Mouse (Mus musculus): ENCODE measurements around the gene Pyroxd2. TPM values are rescaled to one million over a fixed set of nuclear protein-coding genes. Genes with fewer than 3 reads are reported as not detected.
A peak's percentile ranks its signal among the peaks of the same experiment; 100 is the strongest.

Gene Pyroxd2
- polyA plus RNA-seq, 1 experiment from 2014 or later: 0.95 TPM

DNA sequence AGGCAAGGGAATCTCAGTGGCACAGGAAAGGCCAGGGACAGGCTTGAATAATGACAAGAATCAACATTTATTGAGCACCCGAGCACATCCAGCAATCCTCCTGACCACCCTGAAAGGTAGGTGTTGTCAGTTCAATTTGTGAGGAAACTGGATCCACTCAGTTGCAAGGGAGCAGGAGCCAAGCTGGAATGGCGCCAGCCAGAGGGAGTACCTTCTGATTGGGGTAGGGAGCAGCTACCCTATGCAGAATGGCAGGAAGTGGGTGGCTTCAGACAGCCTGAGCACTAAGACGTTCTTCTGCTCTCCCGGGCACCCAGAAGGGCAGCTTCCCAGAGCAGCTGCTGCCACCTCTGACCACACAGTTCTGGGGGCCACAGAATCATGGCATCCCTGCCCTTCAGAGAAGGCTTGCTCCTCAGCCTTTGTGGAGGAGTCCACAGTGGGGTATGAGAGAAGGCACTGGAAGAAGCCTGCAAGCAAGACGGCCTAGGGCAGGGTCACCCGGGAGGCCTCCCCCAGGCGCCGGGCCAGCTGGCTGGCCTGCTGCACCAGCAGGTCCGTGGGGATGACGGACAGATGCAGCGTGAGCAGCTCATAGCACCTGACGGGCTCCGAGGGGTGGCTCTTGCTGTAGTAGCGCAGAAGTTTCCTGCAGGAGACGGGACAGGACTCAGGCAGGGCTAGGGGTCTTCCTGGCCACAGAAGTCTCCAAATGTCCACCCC is 2.7 kb upstream of the Pyroxd2 start:
- H3K4me2 ChIP-seq (ENCODE audit: low read depth): no peak overlapping the region
- no peak overlapping the region for H3K9ac ChIP-seq (ENCODE audit: low read length)
- H3K4me3 ChIP-seq (ENCODE audit: low read depth, low read length): no peak overlapping the region
- DNase-seq (ENCODE audit: low spot score) (no peak), ATAC-seq (ENCODE audit: insufficient read depth, low FRiP score, low TSS enrichment) (no peak)
- no peaks in the 10 kb centered on the region for H3K27me3 ChIP-seq (ENCODE audit: control insufficient read depth, insufficient read depth, low read length)
- 78% methylated on average over 15 of the region's 15 CpGs for WGBS
- no peak overlapping the region for H3K27ac ChIP-seq (ENCODE audit: low read depth, low read length)
- H3K9me3 ChIP-seq (ENCODE audit: control insufficient read depth, low read length): no peaks in the 10 kb centered on the region
- H3K4me1 ChIP-seq (ENCODE audit: control insufficient read depth, insufficient read depth, low read length): peaks cover 13% of the 10 kb centered on the region
- H3K36me3 ChIP-seq (ENCODE audit: control insufficient read depth, insufficient read depth, low read length): no peaks in the 10 kb centered on the region

DNA sequence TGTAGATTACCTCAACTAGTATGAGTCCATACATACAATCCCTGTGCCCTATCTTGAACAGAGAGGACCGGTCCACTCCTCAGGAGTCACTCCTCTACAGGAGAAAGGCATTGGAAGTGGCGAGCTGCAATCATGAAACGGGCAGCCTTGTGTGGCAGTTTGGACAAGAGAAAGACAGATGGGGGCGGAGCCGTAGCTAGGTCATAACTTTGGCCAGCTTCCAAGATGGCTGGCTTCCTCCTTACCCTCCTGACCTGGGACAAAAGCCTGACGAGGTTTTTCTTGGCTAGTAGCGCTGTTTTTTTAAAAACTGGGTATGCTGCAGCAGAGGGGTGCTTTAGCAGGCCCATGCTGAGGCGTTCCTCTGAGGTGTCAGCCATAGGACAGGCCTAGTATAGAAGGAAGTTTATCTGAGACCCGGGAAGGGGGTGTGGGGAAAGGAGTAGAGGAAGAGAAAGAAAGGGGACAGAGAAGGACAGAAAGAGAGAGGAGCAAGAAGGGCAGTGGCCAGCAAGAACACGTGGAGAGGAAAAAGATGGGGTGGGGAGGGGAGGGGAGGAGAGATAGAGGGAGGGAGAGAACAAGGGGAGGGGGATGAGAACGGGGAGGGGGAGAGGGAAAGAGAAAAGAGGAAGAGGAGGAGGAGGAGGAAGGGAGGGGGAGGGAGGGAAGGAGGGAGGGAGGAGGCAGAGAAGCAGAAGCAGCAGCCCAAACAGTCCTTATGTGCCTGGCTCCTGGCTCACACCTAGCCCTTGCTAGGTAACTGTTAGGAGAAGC is 754 bp upstream of the Pyroxd2 start:
- Histone ChIP-seq H3K4me3 (ENCODE audit: low read depth, low read length) (no peak overlapping the region), H3K27ac (ENCODE audit: low read depth, low read length) (no peak overlapping the region)
- 43% methylated on average over 11 of the region's 11 CpGs for WGBS

DNA sequence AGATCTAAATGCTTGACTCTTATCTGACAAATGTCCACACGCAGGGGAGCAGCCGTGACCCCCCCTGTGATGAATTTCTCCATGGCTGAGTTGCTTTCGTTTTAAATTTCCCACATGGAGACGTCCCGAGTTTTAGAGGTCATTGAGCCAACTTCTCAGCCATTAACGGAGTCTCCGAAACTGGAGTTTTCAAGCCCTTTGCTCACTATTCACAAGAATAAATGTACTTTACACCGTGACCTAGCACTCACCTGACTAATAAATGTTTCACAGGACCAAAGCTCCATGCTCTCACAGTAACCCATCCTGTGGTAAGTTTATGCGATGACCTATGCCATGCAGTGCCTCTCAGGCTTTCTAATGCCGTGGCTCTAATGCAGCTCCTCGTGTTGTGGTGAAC is 2.4 kb downstream of the Pyroxd2 start:
- no peak for ATAC-seq (ENCODE audit: insufficient read depth, low FRiP score, low TSS enrichment)
- H3K4me2 ChIP-seq (ENCODE audit: low read depth): no peak overlapping the region
- no peak overlapping the region for H3K4me3 ChIP-seq (ENCODE audit: low read depth, low read length)
- peaks cover 13% of the 10 kb centered on the region for H3K4me1 ChIP-seq (ENCODE audit: control insufficient read depth, insufficient read depth, low read length)
- WGBS: 81% methylated on average over 11 of the region's 11 CpGs
- no peak overlapping the region for H3K9ac ChIP-seq (ENCODE audit: low read length)
- H3K36me3 ChIP-seq (ENCODE audit: control insufficient read depth, insufficient read depth, low read length): no peaks in the 10 kb centered on the region
- no peaks in the 10 kb centered on the region for H3K9me3 ChIP-seq (ENCODE audit: control insufficient read depth, low read length)
- H3K27ac ChIP-seq (ENCODE audit: low read depth, low read length): no peak overlapping the region
- DNase-seq (ENCODE audit: low spot score): no peak
- H3K27me3 ChIP-seq (ENCODE audit: control insufficient read depth, insufficient read depth, low read length): no peaks in the 10 kb centered on the region

More for the DNA sequence above, 754 bp upstream of the Pyroxd2 start:
- Histone ChIP-seq H3K4me2 (ENCODE audit: low read depth) (peak overlapping the region; percentile 50), H3K36me3 (ENCODE audit: control insufficient read depth, insufficient read depth, low read length) (no peaks in the 10 kb centered on the region), H3K4me1 (ENCODE audit: control insufficient read depth, insufficient read depth, low read length) (peaks cover 13% of the 10 kb centered on the region), H3K9me3 (ENCODE audit: control insufficient read depth, low read length) (no peaks in the 10 kb centered on the region), H3K27me3 (ENCODE audit: control insufficient read depth, insufficient read depth, low read length) (no peaks in the 10 kb centered on the region), H3K9ac (ENCODE audit: low read length) (no peak overlapping the region)
- DNase-seq (ENCODE audit: low spot score) (peak; percentile 50), ATAC-seq (ENCODE audit: insufficient read depth, low FRiP score, low TSS enrichment) (peak; percentile 11; the same call in 1 of the 2 replicates)

DNA sequence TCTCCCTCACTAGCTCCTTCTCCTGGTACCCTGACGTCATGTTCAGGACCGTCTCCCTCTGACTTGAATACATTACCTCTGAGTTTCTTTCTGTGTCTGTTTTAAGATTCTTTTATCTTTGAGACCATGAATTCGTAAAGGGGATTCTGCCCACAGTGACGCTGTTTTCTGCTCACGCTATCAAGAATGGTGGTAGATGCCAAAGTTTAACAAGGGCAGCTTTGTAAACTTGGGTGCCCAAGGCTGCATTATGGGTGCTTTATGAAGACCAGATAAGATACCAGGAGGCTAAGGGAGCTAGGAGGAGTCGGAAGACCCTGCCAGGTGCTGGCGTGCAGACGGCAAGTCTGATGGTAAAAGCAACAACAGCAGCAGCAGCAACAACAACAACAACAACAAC is 5.9 kb downstream of the Pyroxd2 start:
- ATAC-seq (ENCODE audit: insufficient read depth, low FRiP score, low TSS enrichment): no peak
- 94% methylated on average over 8 of the region's 8 CpGs for WGBS
- H3K4me1 ChIP-seq (ENCODE audit: control insufficient read depth, insufficient read depth, low read length): no peaks in the 10 kb centered on the region
- no peak overlapping the region for H3K4me2 ChIP-seq (ENCODE audit: low read depth)
- H3K27me3 ChIP-seq (ENCODE audit: control insufficient read depth, insufficient read depth, low read length): no peaks in the 10 kb centered on the region
- H3K4me3 ChIP-seq (ENCODE audit: low read depth, low read length): no peak overlapping the region
- no peaks in the 10 kb centered on the region for H3K9me3 ChIP-seq (ENCODE audit: control insufficient read depth, low read length)
- H3K9ac ChIP-seq (ENCODE audit: low read length): no peak overlapping the region
- no peaks in the 10 kb centered on the region for H3K36me3 ChIP-seq (ENCODE audit: control insufficient read depth, insufficient read depth, low read length)
- no peak overlapping the region for H3K27ac ChIP-seq (ENCODE audit: low read depth, low read length)
- no peak for DNase-seq (ENCODE audit: low spot score)

DNA sequence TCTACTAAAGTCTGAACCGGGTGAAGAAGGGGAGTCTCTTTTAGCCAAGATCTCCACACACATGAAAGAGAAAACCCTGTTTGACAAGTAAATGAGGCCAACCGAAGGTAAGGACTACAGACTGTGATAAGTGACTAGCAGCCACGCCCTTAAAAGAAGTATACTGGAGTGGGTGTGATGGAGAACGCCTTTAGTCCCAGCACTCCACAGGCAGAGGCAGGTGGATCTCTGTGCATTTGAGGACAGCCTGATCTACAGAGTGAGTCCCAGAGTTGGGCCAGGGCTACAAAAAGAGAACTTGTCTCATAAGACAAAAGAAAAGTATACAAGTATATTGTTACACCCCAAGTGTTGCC is 6.7 kb downstream of the Pyroxd2 start:
- no peaks in the 10 kb centered on the region for H3K4me1 ChIP-seq (ENCODE audit: control insufficient read depth, insufficient read depth, low read length)
- H3K4me3 ChIP-seq (ENCODE audit: low read depth, low read length): no peak overlapping the region
- ATAC-seq (ENCODE audit: insufficient read depth, low FRiP score, low TSS enrichment): no peak
- no peaks in the 10 kb centered on the region for H3K27me3 ChIP-seq (ENCODE audit: control insufficient read depth, insufficient read depth, low read length)
- WGBS: 86% methylated on average over 4 of the region's 4 CpGs
- no peak overlapping the region for H3K4me2 ChIP-seq (ENCODE audit: low read depth)
- no peak for DNase-seq (ENCODE audit: low spot score)
- H3K36me3 ChIP-seq (ENCODE audit: control insufficient read depth, insufficient read depth, low read length): no peaks in the 10 kb centered on the region
- H3K9me3 ChIP-seq (ENCODE audit: control insufficient read depth, low read length): no peaks in the 10 kb centered on the region
- no peak overlapping the region for H3K27ac ChIP-seq (ENCODE audit: low read depth, low read length)
- no peak overlapping the region for H3K9ac ChIP-seq (ENCODE audit: low read length)

DNA sequence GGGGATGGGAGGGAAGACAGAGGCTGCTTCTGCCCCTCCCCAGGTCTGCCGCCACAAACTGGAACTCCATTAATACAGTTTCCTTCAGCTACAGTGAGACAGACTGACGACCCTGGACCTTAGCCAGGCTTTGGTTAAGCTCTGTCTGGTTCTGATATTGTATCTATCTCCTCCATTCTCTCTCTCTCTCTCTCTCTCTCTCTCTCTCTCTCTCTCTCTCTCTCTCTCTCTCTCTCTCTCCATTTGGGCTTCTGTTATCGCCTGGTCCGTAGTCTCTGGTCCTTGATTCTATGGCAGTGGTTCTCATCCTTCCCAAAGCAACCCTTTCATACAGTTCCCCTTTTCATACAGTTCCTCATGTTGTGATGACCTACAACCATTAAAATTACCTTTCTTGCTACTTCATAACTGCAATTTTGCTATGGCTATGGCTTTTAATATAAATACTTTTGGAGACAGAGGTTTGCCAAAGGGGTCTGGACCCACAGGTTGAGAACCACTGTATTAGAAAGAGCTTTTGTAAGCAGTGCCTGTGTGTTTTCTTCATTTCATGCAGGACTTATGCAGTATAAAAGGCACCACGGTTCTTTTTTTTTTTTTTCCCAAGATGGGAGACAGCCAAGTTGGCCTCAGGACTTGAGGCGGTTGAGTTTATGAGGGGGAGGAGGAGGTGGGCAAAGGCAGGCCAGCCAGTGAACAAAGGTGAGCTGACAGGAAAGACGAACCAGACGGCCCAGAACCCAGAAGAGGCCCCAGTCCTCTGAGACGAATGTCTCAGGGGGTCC is 7.3 kb downstream of the Pyroxd2 start:
- no peaks in the 10 kb centered on the region for H3K4me1 ChIP-seq (ENCODE audit: control insufficient read depth, insufficient read depth, low read length)
- no peak overlapping the region for H3K4me3 ChIP-seq (ENCODE audit: low read depth, low read length)
- no peak overlapping the region for H3K9ac ChIP-seq (ENCODE audit: low read length)
- H3K4me2 ChIP-seq (ENCODE audit: low read depth): no peak overlapping the region
- no peak for DNase-seq (ENCODE audit: low spot score)
- 70% methylated on average over 9 of the region's 9 CpGs for WGBS
- no peaks in the 10 kb centered on the region for H3K36me3 ChIP-seq (ENCODE audit: control insufficient read depth, insufficient read depth, low read length)
- H3K9me3 ChIP-seq (ENCODE audit: control insufficient read depth, low read length): no peaks in the 10 kb centered on the region
- H3K27ac ChIP-seq (ENCODE audit: low read depth, low read length): no peak overlapping the region
- H3K27me3 ChIP-seq (ENCODE audit: control insufficient read depth, insufficient read depth, low read length): no peaks in the 10 kb centered on the region
- ATAC-seq (ENCODE audit: insufficient read depth, low FRiP score, low TSS enrichment): no peak

DNA sequence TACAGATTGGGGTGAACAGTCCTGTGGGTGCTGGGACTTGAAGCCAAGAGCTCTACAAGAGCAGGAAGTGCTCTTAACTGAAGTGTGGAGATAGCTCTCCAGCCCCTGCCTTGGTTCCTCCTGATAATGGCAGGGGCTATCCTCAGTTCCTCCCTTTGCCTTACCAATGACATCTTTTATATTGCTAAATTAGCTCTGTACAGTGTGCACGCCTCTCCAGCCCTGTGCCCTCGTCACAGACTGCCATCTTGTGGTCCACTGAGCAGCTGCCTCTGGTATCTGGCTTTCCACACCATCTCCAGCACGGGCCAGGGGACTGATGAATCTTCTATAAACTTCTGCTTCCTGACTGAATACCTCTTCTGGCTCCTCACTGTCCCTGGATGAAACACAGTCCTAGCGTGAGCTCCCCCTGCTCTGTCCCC is 8.4 kb downstream of the Pyroxd2 start:
- Histone ChIP-seq H3K9me3 (ENCODE audit: control insufficient read depth, low read length) (no peaks in the 10 kb centered on the region), H3K4me1 (ENCODE audit: control insufficient read depth, insufficient read depth, low read length) (no peaks in the 10 kb centered on the region), H3K36me3 (ENCODE audit: control insufficient read depth, insufficient read depth, low read length) (no peaks in the 10 kb centered on the region), H3K4me3 (ENCODE audit: low read depth, low read length) (no peak overlapping the region), H3K4me2 (ENCODE audit: low read depth) (no peak overlapping the region), H3K9ac (ENCODE audit: low read length) (no peak overlapping the region), H3K27me3 (ENCODE audit: control insufficient read depth, insufficient read depth, low read length) (no peaks in the 10 kb centered on the region), H3K27ac (ENCODE audit: low read depth, low read length) (no peak overlapping the region)
- 25% methylated on average over 4 of the region's 4 CpGs for WGBS
- ATAC-seq (ENCODE audit: insufficient read depth, low FRiP score, low TSS enrichment): peak; percentile 48; the same call in 1 of the 2 replicates
- peak; percentile 69 for DNase-seq (ENCODE audit: low spot score)

DNA sequence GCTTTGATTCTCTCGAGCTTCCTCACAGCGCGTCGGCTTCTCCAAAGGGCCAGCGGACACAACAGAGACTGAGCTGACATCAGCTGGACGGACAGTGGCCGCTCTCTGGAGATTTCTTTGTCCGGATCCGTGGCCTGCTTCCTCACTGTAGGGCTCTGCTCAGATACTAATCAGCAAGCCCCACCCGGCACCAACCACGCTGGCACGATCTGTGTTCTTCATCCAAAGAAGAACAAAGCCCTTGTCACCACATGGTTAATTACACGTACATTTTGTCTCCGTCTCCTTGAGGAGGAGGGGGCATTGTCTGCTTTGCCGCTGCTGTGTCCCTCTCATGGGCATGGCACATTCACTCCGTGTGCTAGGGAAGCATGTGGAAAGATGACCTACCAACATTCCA is 9.3 kb downstream of the Pyroxd2 start:
- Histone ChIP-seq H3K4me2 (ENCODE audit: low read depth) (no peak overlapping the region), H3K4me3 (ENCODE audit: low read depth, low read length) (no peak overlapping the region), H3K27me3 (ENCODE audit: control insufficient read depth, insufficient read depth, low read length) (no peaks in the 10 kb centered on the region), H3K9me3 (ENCODE audit: control insufficient read depth, low read length) (no peaks in the 10 kb centered on the region), H3K4me1 (ENCODE audit: control insufficient read depth, insufficient read depth, low read length) (no peaks in the 10 kb centered on the region), H3K27ac (ENCODE audit: low read depth, low read length) (no peak overlapping the region), H3K9ac (ENCODE audit: low read length) (no peak overlapping the region), H3K36me3 (ENCODE audit: control insufficient read depth, insufficient read depth, low read length) (no peaks in the 10 kb centered on the region)
- 61% methylated on average over 16 of the region's 16 CpGs for WGBS
- ATAC-seq (ENCODE audit: insufficient read depth, low FRiP score, low TSS enrichment) (no peak), DNase-seq (ENCODE audit: low spot score) (peak; percentile 35)

Data from neural tube, embryonic 11.5 days (tissue).